Mouse (Mus musculus): ENCODE measurements around the gene Sec11a.

DNA sequence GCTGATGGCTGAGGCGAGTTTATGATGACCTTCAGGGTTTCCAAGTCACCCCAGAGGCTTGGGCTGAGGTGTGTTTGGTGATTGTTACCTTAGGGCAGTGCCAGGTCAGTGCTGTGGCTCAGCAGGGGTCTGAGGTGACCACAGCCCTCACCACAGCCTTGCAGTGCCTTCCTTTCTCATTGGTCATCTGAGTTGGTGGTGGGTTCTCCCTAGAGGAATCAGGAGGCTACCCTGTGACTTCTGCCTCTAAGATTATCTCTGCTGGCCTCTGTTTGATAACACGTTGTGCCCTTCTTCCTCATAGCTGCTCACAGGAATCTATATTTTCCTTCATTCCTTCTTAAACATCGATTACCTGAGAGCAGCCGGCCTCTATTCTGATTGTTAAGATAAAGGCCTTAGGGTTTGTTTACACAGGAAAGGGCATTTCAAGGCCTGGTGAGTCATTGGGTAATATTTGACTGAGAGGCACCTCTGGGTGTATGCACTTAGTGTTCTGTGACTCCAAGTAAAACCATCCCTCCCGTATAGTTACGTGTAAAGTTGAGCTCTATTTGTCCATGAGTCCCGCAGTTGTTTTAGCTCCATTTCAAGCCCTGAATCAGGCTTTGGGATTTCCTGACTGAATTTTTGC, 80.9 kb downstream of the Sec11a start:
- no peak for TF ChIP-seq CTCF (IDR thresholded peaks at IDR 0.05; ENCODE audit: insufficient read depth, low read length)
- no peak for TF ChIP-seq POLR2A (IDR thresholded peaks at IDR 0.05; ENCODE audit: borderline replicate concordance, extremely low read depth, low read depth, low read length)

All from lung, adult 2 months (tissue).